Mouse (Mus musculus) bone marrow, adult 2 months (tissue): Measurements from ENCODE around the gene Gadd45gip1.

Source experiments
- CTCF ChIP-seq: fragments of 200-500 bp; IDR thresholded peaks from 2 replicates; pipeline ENCODE4 v1.5.1; 2011; ENCODE audit warnings: low read length, control low read depth; ENCODE audit not compliant: control insufficient read depth, insufficient read depth
- POLR2A ChIP-seq: fragments of 200-500 bp; IDR thresholded peaks from 2 replicates; pipeline ENCODE4 v1.6.1; 2011; ENCODE audit warnings: low read depth, mild to moderate bottlenecking, control low read depth, low read length, borderline replicate concordance; ENCODE audit not compliant: control insufficient read depth

DNA sequence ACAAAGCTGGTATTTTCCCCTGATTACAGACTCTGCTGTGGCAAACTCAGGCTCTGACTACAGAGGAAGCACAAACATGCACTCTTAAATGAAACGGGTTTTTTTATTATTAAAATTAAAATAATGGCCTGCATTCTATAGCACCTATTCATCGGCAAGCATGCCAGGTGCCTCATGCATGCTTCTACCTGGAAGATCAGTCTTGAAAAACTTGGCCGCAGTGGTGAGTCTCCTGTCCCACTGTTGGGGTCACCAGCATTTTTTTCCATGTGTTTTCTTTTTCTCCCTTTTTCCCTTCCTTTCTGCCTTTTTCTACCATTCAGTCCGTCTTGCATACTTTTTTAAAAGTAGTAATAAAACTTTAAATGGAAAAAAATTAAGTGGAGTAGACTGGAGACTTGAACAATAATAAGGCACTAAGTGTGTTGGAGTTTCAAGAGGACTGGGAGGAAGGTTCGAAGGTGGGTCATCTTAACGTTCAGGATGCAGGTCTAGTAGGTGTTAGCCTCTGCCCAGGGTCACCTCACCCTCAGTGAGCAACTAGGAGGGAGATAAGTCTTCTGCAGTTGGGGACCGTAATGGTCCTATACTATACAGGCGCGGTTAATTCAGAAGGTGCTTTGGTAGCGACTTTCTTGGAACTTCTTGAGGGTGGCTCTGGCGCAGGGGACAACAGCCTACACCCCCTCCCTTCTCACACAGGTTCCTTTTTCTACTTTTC lies 48.0 kb upstream of the Gadd45gip1 start:
- TF ChIP-seq POLR2A: no peak
- TF ChIP-seq CTCF: no peak
